Mouse (Mus musculus) small intestine, adult 2 months (tissue): ENCODE data around the gene Senp5. TPM values are rescaled to one million over a fixed set of nuclear protein-coding genes. Genes with fewer than 3 reads are reported as not detected.

Experiments used
- H3K27ac ChIP-seq: fragments of 200-500 bp; 2 replicates; pipeline ENCODE4 v1.5.1; 2012; ENCODE audit warnings: low read depth, low read length, control low read depth, inconsistent platforms; ENCODE audit not compliant: insufficient read depth
- H3K27me3 ChIP-seq: fragments of 200-500 bp; 2 replicates; pipeline ENCODE4 v1.6.1; 2012; ENCODE audit warnings: mild to moderate bottlenecking, moderate library complexity, low read length, inconsistent platforms; ENCODE audit not compliant: control insufficient read depth, insufficient read depth
- H3K36me3 ChIP-seq: fragments of 200-500 bp; 2 replicates; pipeline ENCODE4 v1.6.1; 2012; ENCODE audit warnings: mild to moderate bottlenecking, low read length, control low read depth, inconsistent platforms; ENCODE audit not compliant: control insufficient read depth, insufficient read depth
- H3K4me1 ChIP-seq: fragments of 200-500 bp; 2 replicates; pipeline ENCODE4 v1.6.1; 2012; ENCODE audit warnings: low read length, inconsistent platforms, mixed read lengths; ENCODE audit not compliant: control insufficient read depth, insufficient read depth, insufficient read length
- H3K4me3 ChIP-seq: fragments of 200-500 bp; 2 replicates; pipeline ENCODE4 v1.5.1; 2012; ENCODE audit warnings: low read depth, mild to moderate bottlenecking, control low read depth, inconsistent platforms, low read length, moderate library complexity
- CTCF ChIP-seq: fragments of 200-500 bp; IDR thresholded peaks from 2 replicates; pipeline ENCODE4 v1.5.1; 2012; ENCODE audit warnings: low read depth, mild to moderate bottlenecking, control low read depth, inconsistent platforms, low read length, moderate library complexity, mixed read lengths; ENCODE audit not compliant: insufficient replicate concordance, insufficient read length; ENCODE audit errors: extremely low read depth
- POLR2A ChIP-seq: fragments of 200-500 bp; IDR thresholded peaks from 2 replicates; pipeline ENCODE4 v1.6.1; 2012; ENCODE audit warnings: low read depth, mild to moderate bottlenecking, control low read depth, inconsistent platforms, low read length, moderate library complexity
- WGBS: fragments of 180-500 bp; shearing (Covaris S2); methylation state at CpG from one replicate; pipeline ENCODE4 v1.1.7; 2018; 5-methylcytosine and 5-hydroxymethylcytosine counted together
- polyA plus RNA-seq: library from polyadenylated mRNA; depleted of rRNA; stranded (reverse); fragments of >200 nt; gene quantifications from 2 replicates; pipeline ENCODE4 v1.2.3, GENCODE M21; 2012

Gene Senp5
- polyA plus RNA-seq, 1 experiment, result 2.0 TPM

GRCm38 (mm10) chr16:31932840-31933697, 70.0 kb downstream of the Senp5 start:
- 1% methylated on average over 50 of the region's 50 CpGs for WGBS
- Histone ChIP-seq H3K4me3 (peak overlapping the region; percentile 66), H3K4me1 (peaks cover 11% of the 10 kb centered on the region), H3K36me3 (no peaks in the 10 kb centered on the region), H3K27ac (peak overlapping the region; percentile 17; the same call in 1 of the 2 replicates), H3K27me3 (peaks cover 22% of the 10 kb centered on the region)
- TF ChIP-seq POLR2A (no peak), CTCF (peak; percentile 85)

- no peaks in the 10 kb centered on the region for H3K36me3 ChIP-seq
- TF ChIP-seq CTCF (no peak), POLR2A (no peak)
- H3K27me3 ChIP-seq, result peaks cover 22% of the 10 kb centered on the region
- H3K4me3 ChIP-seq, result no peak overlapping the region
- no peak overlapping the region for H3K27ac ChIP-seq
- WGBS, result 71% methylated on average over 5 of the region's 5 CpGs
- H3K4me1 ChIP-seq, result peaks cover 11% of the 10 kb centered on the region
These were observed 70.8 kb downstream of the Senp5 start for GRCm38 (mm10) chr16:31932255-31932654.

- Histone ChIP-seq H3K4me3 (peak overlapping the region; percentile 13; the same call in 1 of the 2 replicates), H3K36me3 (no peaks in the 10 kb centered on the region), H3K27me3 (peaks cover 22% of the 10 kb centered on the region), H3K27ac (no peak overlapping the region), H3K4me1 (peaks cover 11% of the 10 kb centered on the region)
- no peak for TF ChIP-seq CTCF
- no peak for TF ChIP-seq POLR2A
- 48% methylated on average over 17 of the region's 17 CpGs for WGBS
These were observed 71.8 kb downstream of the Senp5 start for GRCm38 (mm10) chr16:31931330-31931729.

GRCm38 (mm10) chr16:31927412-31927811, 75.7 kb downstream of the Senp5 start:
- Histone ChIP-seq H3K4me3 (no peak overlapping the region), H3K27me3 (no peaks in the 10 kb centered on the region), H3K36me3 (no peaks in the 10 kb centered on the region), H3K27ac (no peak overlapping the region), H3K4me1 (no peaks in the 10 kb centered on the region)
- TF ChIP-seq CTCF (no peak), POLR2A (no peak)
- WGBS, result 81% methylated on average over 5 of the region's 5 CpGs

- Histone ChIP-seq H3K36me3 (no peaks in the 10 kb centered on the region), H3K4me1 (no peaks in the 10 kb centered on the region), H3K27me3 (no peaks in the 10 kb centered on the region), H3K27ac (no peak overlapping the region), H3K4me3 (no peak overlapping the region)
- WGBS, result 73% methylated on average over 13 of the region's 13 CpGs
- TF ChIP-seq CTCF, result no peak
- TF ChIP-seq POLR2A, result no peak
These were observed 76.4 kb downstream of the Senp5 start for GRCm38 (mm10) chr16:31926547-31927182.

- 66% methylated on average over 6 of the region's 6 CpGs for WGBS
- Histone ChIP-seq H3K4me3 (no peak overlapping the region), H3K4me1 (no peaks in the 10 kb centered on the region), H3K36me3 (no peaks in the 10 kb centered on the region), H3K27ac (no peak overlapping the region), H3K27me3 (no peaks in the 10 kb centered on the region)
- TF ChIP-seq CTCF (no peak), POLR2A (no peak)
These were observed 77.0 kb downstream of the Senp5 start for GRCm38 (mm10) chr16:31926091-31926490.

- no peak for TF ChIP-seq CTCF
- TF ChIP-seq POLR2A, result no peak
- H3K4me3 ChIP-seq, result no peak overlapping the region
- H3K4me1 ChIP-seq, result no peaks in the 10 kb centered on the region
- WGBS, result 44% methylated on average over 6 of the region's 6 CpGs
- no peaks in the 10 kb centered on the region for H3K27me3 ChIP-seq
- no peak overlapping the region for H3K27ac ChIP-seq
- no peaks in the 10 kb centered on the region for H3K36me3 ChIP-seq
These were observed 78.7 kb downstream of the Senp5 start for GRCm38 (mm10) chr16:31924368-31924767.
